Mouse (Mus musculus) thymus, postnatal 10 days (tissue): ENCODE results near the gene Exosc10.

Source experiments
- DNase-seq, 2 experiments: peaks; one replicate each; pipeline ENCODE4 v3.0.0; 2021; ENCODE audit warnings: low spot score in 2 of 2

Gene Exosc10

GRCm38 (mm10) chr4:148570693-148571295 is 12.6 kb downstream of the Exosc10 start:
- DNase-seq, result no peak

- no peak for DNase-seq
These were observed 15.0 kb downstream of the Exosc10 start for GRCm38 (mm10) chr4:148573222-148573621.

- DNase-seq, result no peak
These were observed 22.5 kb downstream of the Exosc10 start for GRCm38 (mm10) chr4:148580765-148581164.

- no peak for DNase-seq
These were observed 23.2 kb downstream of the Exosc10 start for GRCm38 (mm10) chr4:148581422-148581821.

- no peak for DNase-seq
These were observed 25.0 kb downstream of the Exosc10 start for GRCm38 (mm10) chr4:148583257-148583656.

GRCm38 (mm10) chr4:148586648-148587047 is 28.4 kb downstream of the Exosc10 start:
- no peak for DNase-seq

- no peak for DNase-seq
These were observed 30.6 kb downstream of the Exosc10 start for GRCm38 (mm10) chr4:148588793-148589192.

- no peak for DNase-seq
These were observed 31.3 kb downstream of the Exosc10 start for GRCm38 (mm10) chr4:148589565-148589964.

- no peak for DNase-seq
These were observed 32.4 kb downstream of the Exosc10 start for GRCm38 (mm10) chr4:148590421-148591170.

GRCm38 (mm10) chr4:148591171-148591630 is 33.0 kb downstream of the Exosc10 start, which contains the start of gene Srm:
TSS of gene Srm (plus strand) at chr4:148591503.
- peak; percentile 96 to 97 for DNase-seq

- no peak for DNase-seq
These were observed 33.6 kb downstream of the Exosc10 start for GRCm38 (mm10) chr4:148591637-148592380.

GRCm38 (mm10) chr4:148593996-148594395 is 35.8 kb downstream of the Exosc10 start:
- DNase-seq, result no peak

- DNase-seq, result no peak
These were observed 37.7 kb downstream of the Exosc10 start for GRCm38 (mm10) chr4:148595916-148596315.

GRCm38 (mm10) chr4:148596731-148597130 is 38.5 kb downstream of the Exosc10 start:
- no peak for DNase-seq

GRCm38 (mm10) chr4:148598826-148599225 is 40.6 kb downstream of the Exosc10 start:
- no peak for DNase-seq

GRCm38 (mm10) chr4:148600316-148600715 is 42.1 kb downstream of the Exosc10 start:
- no peak for DNase-seq

- DNase-seq, result no peak
These were observed 43.6 kb downstream of the Exosc10 start for GRCm38 (mm10) chr4:148601871-148602270.

GRCm38 (mm10) chr4:148602357-148603120 is 44.3 kb downstream of the Exosc10 start, which contains the start of gene Masp2:
TSS of gene Masp2 (plus strand) at chr4:148602554.
- DNase-seq, result no peak

- DNase-seq, result no peak
These were observed 45.3 kb downstream of the Exosc10 start for GRCm38 (mm10) chr4:148603376-148604139.

GRCm38 (mm10) chr4:148604141-148604540 is 45.9 kb downstream of the Exosc10 start:
- DNase-seq, result no peak
